Mouse (Mus musculus) lung, embryonic 14.5 days (tissue): Measurements from ENCODE around the gene Zfp677. TPM values are rescaled to one million over a fixed set of nuclear protein-coding genes. Genes with fewer than 3 reads are reported as not detected.
"Not testable (repeated sequence)": the region's sequence is repeated elsewhere in the genome, so short reads cannot be mapped to it uniquely, and the experiment has no call there.

Experiments
- ATAC-seq: fragments of 200-750 bp; cut with Nextera tagmentation; 2 replicates; pipeline ENCODE4 v1.8.0; 2017; ENCODE audit warnings: mild to moderate bottlenecking, moderate TSS enrichment, moderate library complexity; ENCODE audit not compliant: insufficient read depth
- DNase-seq: peaks from one replicate; pipeline ENCODE4 v3.0.0-alpha.2; 2015
- H3K27ac ChIP-seq: fragments of 300-500 bp; sonication (generic); 2 replicates; pipeline ENCODE4 v1.5.1; 2014; ENCODE audit warnings: low read depth, mild to moderate bottlenecking, moderate library complexity
- H3K27me3 ChIP-seq: fragments of 300-500 bp; sonication (generic); 2 replicates; pipeline ENCODE4 v1.6.1; 2014; ENCODE audit warnings: low read length, control low read depth; ENCODE audit not compliant: insufficient read depth
- H3K36me3 ChIP-seq: fragments of 300-500 bp; sonication (generic); 2 replicates; pipeline ENCODE4 v1.6.1; 2014; ENCODE audit warnings: control low read depth; ENCODE audit not compliant: insufficient read depth
- H3K4me1 ChIP-seq: fragments of 300-500 bp; sonication (generic); 2 replicates; pipeline ENCODE4 v1.6.1; 2014; ENCODE audit warnings: antibody characterized with exemption, control low read depth; ENCODE audit not compliant: insufficient read depth
- H3K4me2 ChIP-seq: fragments of 300-500 bp; sonication (generic); 2 replicates; pipeline ENCODE4 v1.6.1; 2014; ENCODE audit warnings: mild to moderate bottlenecking
- H3K4me3 ChIP-seq: fragments of 300-500 bp; sonication (generic); 2 replicates; pipeline ENCODE4 v1.5.1; 2014; ENCODE audit warnings: low read depth, low read length
- H3K9ac ChIP-seq: fragments of 300-500 bp; sonication (generic); 2 replicates; pipeline ENCODE4 v1.6.1; 2014
- H3K9me3 ChIP-seq: fragments of 300-500 bp; sonication (generic); 2 replicates; pipeline ENCODE4 v1.6.1; 2016; ENCODE audit warnings: low read depth, low read length, control low read depth
- CTCF ChIP-seq: IDR thresholded peaks from 2 replicates; pipeline ENCODE4 v1.5.1; 2016; ENCODE audit warnings: antibody characterized with exemption, low read depth
- WGBS: fragments of 180-500 bp; shearing (Covaris S2); extraction: QIAGEN DNeasy Blood & Tissue Kit; methylation state at CpG from one replicate; pipeline ENCODE4 v1.1.7; 2014; 5-methylcytosine and 5-hydroxymethylcytosine counted together
- polyA plus RNA-seq: library from polyadenylated mRNA; unstranded; fragments of >200 nt; fragmentation: Nextera tagmentation; extraction: Ambion mirVana; gene quantifications from 2 replicates; pipeline ENCODE4 v1.2.1, GENCODE M21; 2014

The Zfp677 gene
- 2.5 and 3.3 TPM in 2 replicates for polyA plus RNA-seq

GRCm38 (mm10) chr17:21383391-21384056 is at the start of gene Zfp677:
TSS of gene Zfp677 (plus strand) at chr17:21383748.
- Histone ChIP-seq H3K4me3 (peak within 1 kb of the TSS; percentile 44), H3K4me2 (peak within 1 kb of the TSS; percentile 77), H3K4me1 (no peaks in the 10 kb centered on the region), H3K27ac (no peak within 1 kb of the TSS), H3K9ac (peak within 1 kb of the TSS; percentile 36), H3K27me3 (no peaks in the 10 kb centered on the region), H3K36me3 (no peaks in the 10 kb centered on the region), H3K9me3 (no peaks in the 10 kb centered on the region)
- DNase-seq (peak; percentile 80), ATAC-seq (peak; percentile 100)
- TF ChIP-seq CTCF, result peak; percentile 68
- WGBS, result 7% methylated on average over 20 of the region's 20 CpGs

DNA sequence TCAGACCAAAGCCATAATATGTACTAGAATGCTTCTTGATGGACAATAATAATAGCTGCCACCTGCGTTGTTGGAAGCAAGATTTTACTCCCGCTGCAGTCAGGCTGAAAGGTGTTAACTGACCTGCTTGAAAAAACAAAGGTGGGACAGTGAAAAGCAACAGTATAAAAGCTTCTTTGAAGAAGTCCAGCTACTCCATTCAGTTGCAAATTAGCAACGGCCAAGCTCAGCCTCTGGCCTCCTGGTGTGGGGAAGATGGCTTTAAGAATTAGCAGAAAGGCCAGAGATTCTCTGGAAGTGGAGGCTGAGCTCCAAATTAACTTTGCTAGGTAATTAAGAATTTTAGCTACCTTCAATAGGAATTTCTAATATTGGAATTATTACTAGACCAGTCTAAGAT is 15.5 kb upstream of the Zfp677 start:
- 26% methylated on average over 3 of the region's 3 CpGs for WGBS

GRCm38 (mm10) chr17:21369925-21370719 is 13.4 kb upstream of the Zfp677 start:
- no peak overlapping the region for H3K27ac ChIP-seq
- no peak for TF ChIP-seq CTCF
- H3K4me1 ChIP-seq, result no peaks in the 10 kb centered on the region
- peak overlapping the region; percentile 66 for H3K4me2 ChIP-seq
- 9% methylated on average over 31 of the region's 31 CpGs for WGBS
- H3K9ac ChIP-seq, result peak overlapping the region; percentile 30
- no peaks in the 10 kb centered on the region for H3K27me3 ChIP-seq
- H3K9me3 ChIP-seq, result no peaks in the 10 kb centered on the region
- peak overlapping the region; percentile 39 for H3K4me3 ChIP-seq
- ATAC-seq (peak; percentile 62), DNase-seq (peak; percentile 47)
- H3K36me3 ChIP-seq, result no peaks in the 10 kb centered on the region

More for the DNA sequence above, 15.5 kb upstream of the Zfp677 start:
- not testable (repeated sequence) for H3K27me3 ChIP-seq, H3K4me2 ChIP-seq, H3K4me1 ChIP-seq, H3K27ac ChIP-seq, H3K36me3 ChIP-seq, H3K9me3 ChIP-seq, DNase-seq, ATAC-seq, H3K9ac ChIP-seq, H3K4me3 ChIP-seq

DNA sequence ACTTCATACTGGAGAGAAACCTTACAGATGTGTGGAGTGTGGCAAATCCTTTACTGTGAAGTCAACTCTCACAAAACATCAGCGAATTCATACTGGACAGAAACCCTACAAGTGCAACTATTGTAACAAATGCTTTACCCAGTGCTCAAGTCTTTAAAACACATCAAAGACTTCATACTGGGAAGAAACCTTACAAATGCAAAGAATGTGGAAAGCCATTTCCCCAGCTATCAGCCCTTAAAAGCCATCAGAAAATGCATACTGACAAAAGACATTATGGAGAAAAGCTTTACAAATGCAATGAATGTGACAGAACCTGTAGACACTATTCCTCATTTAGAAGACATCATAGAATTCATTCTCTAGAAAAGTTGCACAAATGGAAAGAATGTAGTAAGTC is 8.2 kb upstream of the Zfp677 start:
- no peak for TF ChIP-seq CTCF
- no peaks in the 10 kb centered on the region for H3K9me3 ChIP-seq
- no peaks in the 10 kb centered on the region for H3K27me3 ChIP-seq
- H3K36me3 ChIP-seq, result no peaks in the 10 kb centered on the region
- H3K4me1 ChIP-seq, result no peaks in the 10 kb centered on the region
- WGBS, result 63% methylated on average over 1 of the region's 1 CpGs
- ATAC-seq (no peak), DNase-seq (no peak)
- H3K4me3 ChIP-seq, result no peak overlapping the region
- H3K4me2 ChIP-seq, result no peak overlapping the region
- H3K27ac ChIP-seq, result no peak overlapping the region
- no peak overlapping the region for H3K9ac ChIP-seq

GRCm38 (mm10) chr17:21384057-21384411 is 486 bp downstream of the Zfp677 start:
- Histone ChIP-seq H3K9me3 (no peaks in the 10 kb centered on the region), H3K9ac (peak overlapping the region; percentile 36), H3K4me2 (peak overlapping the region; percentile 77), H3K36me3 (no peaks in the 10 kb centered on the region), H3K27me3 (no peaks in the 10 kb centered on the region), H3K4me1 (no peaks in the 10 kb centered on the region), H3K4me3 (peak overlapping the region; percentile 44), H3K27ac (no peak overlapping the region)
- DNase-seq (peak; percentile 44), ATAC-seq (no peak; the same call in none of the 2 replicates)
- WGBS, result 11% methylated on average over 8 of the region's 8 CpGs
- TF ChIP-seq CTCF, result no peak

- no peaks in the 10 kb centered on the region for H3K4me1 ChIP-seq
- no peaks in the 10 kb centered on the region for H3K9me3 ChIP-seq
- H3K9ac ChIP-seq, result peak within 1 kb of the TSS; percentile 48
- H3K27me3 ChIP-seq, result no peaks in the 10 kb centered on the region
- H3K4me2 ChIP-seq, result peak within 1 kb of the TSS; percentile 85
- peak; percentile 79 for TF ChIP-seq CTCF
- DNase-seq (peak; percentile 88), ATAC-seq (peak; percentile 100)
- H3K36me3 ChIP-seq, result no peaks in the 10 kb centered on the region
- H3K27ac ChIP-seq, result peak within 1 kb of the TSS; percentile 77
- WGBS, result under 1% methylated on average over 22 of the region's 22 CpGs
- H3K4me3 ChIP-seq, result peak within 1 kb of the TSS; percentile 47
These were observed 39.4 kb downstream of the Zfp677 start, which contains the start of gene Zfp54 for GRCm38 (mm10) chr17:21422664-21423599. TSS of gene Zfp54 (plus strand) at chr17:21423227.

DNA sequence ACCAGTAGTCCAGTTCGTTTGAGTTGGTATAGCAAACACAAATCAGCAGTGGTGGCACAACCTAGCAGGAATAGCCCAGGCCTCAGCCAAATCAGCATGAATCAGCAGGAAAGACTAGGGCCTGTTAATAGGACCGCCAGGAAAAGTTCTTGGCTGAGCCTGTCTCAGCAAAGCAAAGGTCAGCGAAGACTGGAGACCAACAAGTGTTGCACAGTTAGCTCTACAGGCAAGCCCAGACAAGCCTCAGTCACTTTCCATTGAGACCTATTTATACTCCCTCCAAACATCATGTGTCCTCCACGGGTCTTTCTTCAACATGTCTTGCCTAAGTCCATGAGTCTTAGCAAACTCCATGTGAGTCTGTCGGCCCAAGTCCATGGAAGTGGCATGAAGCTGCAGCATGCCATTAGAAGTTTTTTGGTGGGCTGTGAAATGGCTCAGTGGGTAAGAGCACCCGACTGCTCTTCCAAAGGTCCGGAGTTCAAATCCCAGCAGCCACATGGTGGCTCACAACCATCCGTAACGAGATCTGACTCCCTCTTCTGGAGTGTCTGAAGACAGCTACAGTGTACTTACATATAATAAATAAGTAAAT is 55.4 kb downstream of the Zfp677 start:
- not testable (repeated sequence) for H3K36me3 ChIP-seq, H3K4me1 ChIP-seq, H3K9ac ChIP-seq, ATAC-seq, H3K9me3 ChIP-seq, H3K27ac ChIP-seq, H3K27me3 ChIP-seq, H3K4me2 ChIP-seq, DNase-seq, H3K4me3 ChIP-seq
- 76% methylated on average over 9 of the region's 9 CpGs for WGBS
